Mouse (Mus musculus) kidney, embryonic 16.5 days (tissue): ENCODE measurements around the gene Tmem222. TPM values are rescaled to one million over a fixed set of nuclear protein-coding genes. Genes with fewer than 3 reads are reported as not detected.

ENCODE experiments used
- ATAC-seq: fragments of 200-750 bp; cut with Nextera tagmentation; 2 replicates; pipeline ENCODE4 v1.8.0; 2017; ENCODE audit warnings: moderate TSS enrichment; ENCODE audit not compliant: low FRiP score, low TSS enrichment
- H3K27ac ChIP-seq: fragments of 300-500 bp; sonication (generic); 2 replicates; pipeline ENCODE4 v1.5.1; 2014; ENCODE audit warnings: low read length
- H3K27me3 ChIP-seq: fragments of 300-500 bp; sonication (generic); 2 replicates; pipeline ENCODE4 v1.6.1; 2014; ENCODE audit warnings: low read length, control low read depth, mixed read lengths; ENCODE audit not compliant: insufficient read depth
- H3K36me3 ChIP-seq: fragments of 300-500 bp; sonication (generic); 2 replicates; pipeline ENCODE4 v1.6.1; 2014; ENCODE audit warnings: low read length, control low read depth, mixed read lengths; ENCODE audit not compliant: insufficient read depth
- H3K4me1 ChIP-seq: fragments of 300-500 bp; sonication (generic); 2 replicates; pipeline ENCODE4 v1.6.1; 2014; ENCODE audit warnings: low read length, control low read depth, mixed read lengths; ENCODE audit not compliant: insufficient read depth
- H3K4me2 ChIP-seq: fragments of 300-500 bp; sonication (generic); replicated peaks from 2 replicates; pipeline ENCODE4 v1.6.1; 2014; ENCODE audit warnings: low read depth, low read length
- H3K4me3 ChIP-seq: fragments of 300-500 bp; sonication (generic); 2 replicates; pipeline ENCODE4 v1.5.1; 2014; ENCODE audit warnings: mild to moderate bottlenecking, low read length
- H3K9ac ChIP-seq: fragments of 300-500 bp; sonication (generic); replicated peaks from 2 replicates; pipeline ENCODE4 v1.6.1; 2014; ENCODE audit warnings: low read length
- H3K9me3 ChIP-seq: fragments of 300-500 bp; sonication (generic); 2 replicates; pipeline ENCODE4 v1.6.1; 2016; ENCODE audit warnings: low read length, control low read depth
- WGBS: fragments of 180-500 bp; shearing (Covaris S2); extraction: QIAGEN DNeasy Blood & Tissue Kit; methylation state at CpG from one replicate; pipeline ENCODE4 v1.1.7; 2014; 5-methylcytosine and 5-hydroxymethylcytosine counted together
- polyA plus RNA-seq: library from polyadenylated mRNA; unstranded; fragments of >200 nt; fragmentation: Nextera tagmentation; extraction: Ambion mirVana; gene quantifications from 2 replicates; pipeline ENCODE4 v1.2.1, GENCODE M21; 2015

The Tmem222 gene
- polyA plus RNA-seq, 1 experiment from 2014 or later, result 90.4 TPM

- Histone ChIP-seq H3K4me3 (no peak overlapping the region), H3K27me3 (peaks cover 22% of the 10 kb centered on the region), H3K36me3 (no peaks in the 10 kb centered on the region), H3K9me3 (no peaks in the 10 kb centered on the region), H3K27ac (no peak overlapping the region), H3K9ac (no peak overlapping the region), H3K4me1 (peaks cover 13% of the 10 kb centered on the region), H3K4me2 (no peak overlapping the region)
- WGBS, result 75% methylated on average over 12 of the region's 12 CpGs
- ATAC-seq, result no peak; the same call in 1 of the 2 replicates
These were observed 19.7 kb downstream of the Tmem222 start for GRCm38 (mm10) chr4:133257798-133258408.

- H3K9ac ChIP-seq, result no peak overlapping the region
- peaks cover 22% of the 10 kb centered on the region for H3K27me3 ChIP-seq
- peaks cover 13% of the 10 kb centered on the region for H3K4me1 ChIP-seq
- H3K9me3 ChIP-seq, result no peaks in the 10 kb centered on the region
- peak overlapping the region; percentile 21 for H3K4me3 ChIP-seq
- ATAC-seq, result peak; percentile 25; the same call in 1 of the 2 replicates
- peak overlapping the region; percentile 45 for H3K4me2 ChIP-seq
- 30% methylated on average over 12 of the region's 12 CpGs for WGBS
- H3K27ac ChIP-seq, result no peak overlapping the region
- H3K36me3 ChIP-seq, result no peaks in the 10 kb centered on the region
These were observed 20.4 kb downstream of the Tmem222 start for GRCm38 (mm10) chr4:133257230-133257629.

- Histone ChIP-seq H3K27me3 (peaks cover 26% of the 10 kb centered on the region), H3K9me3 (no peaks in the 10 kb centered on the region), H3K27ac (no peak overlapping the region), H3K4me1 (peaks cover 13% of the 10 kb centered on the region), H3K36me3 (no peaks in the 10 kb centered on the region), H3K4me2 (peak overlapping the region; percentile 45), H3K4me3 (peak overlapping the region; percentile 21), H3K9ac (no peak overlapping the region)
- peak; percentile 50 for ATAC-seq
- WGBS, result 16% methylated on average over 24 of the region's 24 CpGs
These were observed 20.8 kb downstream of the Tmem222 start for GRCm38 (mm10) chr4:133256820-133257219.

GRCm38 (mm10) chr4:133255392-133255791, 22.2 kb downstream of the Tmem222 start:
- no peak overlapping the region for H3K4me3 ChIP-seq

GRCm38 (mm10) chr4:133253412-133253811, 24.2 kb downstream of the Tmem222 start:
- 0 out of 2 replicates have a peak, but pooled peaks have one; percentile 9 for ATAC-seq
- H3K27ac ChIP-seq, result no peak overlapping the region
- H3K4me3 ChIP-seq, result no peak overlapping the region
- WGBS, result 26% methylated on average over 12 of the region's 12 CpGs
- peaks cover 52% of the 10 kb centered on the region for H3K27me3 ChIP-seq
- H3K36me3 ChIP-seq, result no peaks in the 10 kb centered on the region
- H3K4me2 ChIP-seq, result no peak overlapping the region
- H3K9me3 ChIP-seq, result no peaks in the 10 kb centered on the region
- peaks cover 32% of the 10 kb centered on the region for H3K4me1 ChIP-seq
- no peak overlapping the region for H3K9ac ChIP-seq

More at GRCm38 (mm10) chr4:133255392-133255791, 22.2 kb downstream of the Tmem222 start:
- no peak for ATAC-seq
- H3K4me1 ChIP-seq, result peaks cover 23% of the 10 kb centered on the region
- H3K9me3 ChIP-seq, result no peaks in the 10 kb centered on the region
- no peak overlapping the region for H3K27ac ChIP-seq
- no peak overlapping the region for H3K4me2 ChIP-seq
- WGBS, result 74% methylated on average over 6 of the region's 6 CpGs
- H3K27me3 ChIP-seq, result peaks cover 40% of the 10 kb centered on the region
- no peak overlapping the region for H3K9ac ChIP-seq
- H3K36me3 ChIP-seq, result no peaks in the 10 kb centered on the region

GRCm38 (mm10) chr4:133252089-133252488, 25.5 kb downstream of the Tmem222 start:
- no peak overlapping the region for H3K9ac ChIP-seq
- H3K4me3 ChIP-seq, result no peak overlapping the region
- peaks cover 32% of the 10 kb centered on the region for H3K4me1 ChIP-seq
- no peak for ATAC-seq
- H3K4me2 ChIP-seq, result no peak overlapping the region
- H3K27ac ChIP-seq, result no peak overlapping the region
- no peaks in the 10 kb centered on the region for H3K36me3 ChIP-seq
- H3K9me3 ChIP-seq, result no peaks in the 10 kb centered on the region
- 52% methylated on average over 4 of the region's 4 CpGs for WGBS
- H3K27me3 ChIP-seq, result peaks cover 57% of the 10 kb centered on the region

GRCm38 (mm10) chr4:133251214-133251613, 26.4 kb downstream of the Tmem222 start:
- Histone ChIP-seq H3K36me3 (no peaks in the 10 kb centered on the region), H3K27me3 (peaks cover 49% of the 10 kb centered on the region), H3K4me1 (peaks cover 27% of the 10 kb centered on the region), H3K4me2 (peak overlapping the region; percentile 55), H3K4me3 (peak overlapping the region; percentile 38), H3K9ac (peak overlapping the region; percentile 23; the same call in 1 of the 2 replicates), H3K27ac (no peak overlapping the region), H3K9me3 (no peaks in the 10 kb centered on the region)
- WGBS, result 3% methylated on average over 31 of the region's 31 CpGs
- no peak for ATAC-seq

- WGBS, result 1% methylated on average over 22 of the region's 22 CpGs
These were observed 27.0 kb downstream of the Tmem222 start for GRCm38 (mm10) chr4:133250609-133251008.

GRCm38 (mm10) chr4:133247806-133248449, 29.7 kb downstream of the Tmem222 start:
- ATAC-seq, result no peak
- H3K27ac ChIP-seq, result no peak overlapping the region
- H3K9me3 ChIP-seq, result no peaks in the 10 kb centered on the region
- H3K4me1 ChIP-seq, result peaks cover 24% of the 10 kb centered on the region
- H3K4me3 ChIP-seq, result no peak overlapping the region
- no peak overlapping the region for H3K9ac ChIP-seq
- 56% methylated on average over 13 of the region's 13 CpGs for WGBS
- H3K27me3 ChIP-seq, result peaks cover 46% of the 10 kb centered on the region
- no peaks in the 10 kb centered on the region for H3K36me3 ChIP-seq
- H3K4me2 ChIP-seq, result no peak overlapping the region

More at GRCm38 (mm10) chr4:133250609-133251008, 27.0 kb downstream of the Tmem222 start:
- ATAC-seq, result no peak; the same call in 1 of the 2 replicates
- peaks cover 27% of the 10 kb centered on the region for H3K4me1 ChIP-seq
- H3K9ac ChIP-seq, result peak overlapping the region; percentile 23; the same call in 1 of the 2 replicates
- H3K36me3 ChIP-seq, result no peaks in the 10 kb centered on the region
- H3K27ac ChIP-seq, result no peak overlapping the region
- H3K9me3 ChIP-seq, result no peaks in the 10 kb centered on the region
- peak overlapping the region; percentile 55 for H3K4me2 ChIP-seq
- H3K4me3 ChIP-seq, result peak overlapping the region; percentile 38
- H3K27me3 ChIP-seq, result peaks cover 43% of the 10 kb centered on the region

GRCm38 (mm10) chr4:133247072-133247471, 30.5 kb downstream of the Tmem222 start:
- H3K9ac ChIP-seq, result no peak overlapping the region
- no peak for ATAC-seq
- no peak overlapping the region for H3K27ac ChIP-seq
- 24% methylated on average over 15 of the region's 15 CpGs for WGBS
- no peak overlapping the region for H3K4me2 ChIP-seq
- H3K4me3 ChIP-seq, result no peak overlapping the region
- H3K4me1 ChIP-seq, result peaks cover 25% of the 10 kb centered on the region
- H3K9me3 ChIP-seq, result no peaks in the 10 kb centered on the region
- no peaks in the 10 kb centered on the region for H3K36me3 ChIP-seq
- peaks cover 53% of the 10 kb centered on the region for H3K27me3 ChIP-seq
